Mouse (Mus musculus) skeletal muscle tissue, postnatal 0 days (tissue): Measurements from ENCODE around the gene Cyp4f14. TPM values are rescaled to one million over a fixed set of nuclear protein-coding genes. Genes with fewer than 3 reads are reported as not detected.

ENCODE experiments used
- polyA plus RNA-seq: library from polyadenylated mRNA; unstranded; fragments of >200 nt; fragmentation: Nextera tagmentation; extraction: Ambion mirVana; gene quantifications from 2 replicates; pipeline ENCODE4 v1.2.1, GENCODE M21; 2015

Gene Cyp4f14
- polyA plus RNA-seq: not detected in 2 replicates

GRCm38 (mm10) chr17:32917131-32917530 lies at the start of gene Cyp4f14:
TSS of gene Cyp4f14 (minus strand) at chr17:32917342.

DNA sequence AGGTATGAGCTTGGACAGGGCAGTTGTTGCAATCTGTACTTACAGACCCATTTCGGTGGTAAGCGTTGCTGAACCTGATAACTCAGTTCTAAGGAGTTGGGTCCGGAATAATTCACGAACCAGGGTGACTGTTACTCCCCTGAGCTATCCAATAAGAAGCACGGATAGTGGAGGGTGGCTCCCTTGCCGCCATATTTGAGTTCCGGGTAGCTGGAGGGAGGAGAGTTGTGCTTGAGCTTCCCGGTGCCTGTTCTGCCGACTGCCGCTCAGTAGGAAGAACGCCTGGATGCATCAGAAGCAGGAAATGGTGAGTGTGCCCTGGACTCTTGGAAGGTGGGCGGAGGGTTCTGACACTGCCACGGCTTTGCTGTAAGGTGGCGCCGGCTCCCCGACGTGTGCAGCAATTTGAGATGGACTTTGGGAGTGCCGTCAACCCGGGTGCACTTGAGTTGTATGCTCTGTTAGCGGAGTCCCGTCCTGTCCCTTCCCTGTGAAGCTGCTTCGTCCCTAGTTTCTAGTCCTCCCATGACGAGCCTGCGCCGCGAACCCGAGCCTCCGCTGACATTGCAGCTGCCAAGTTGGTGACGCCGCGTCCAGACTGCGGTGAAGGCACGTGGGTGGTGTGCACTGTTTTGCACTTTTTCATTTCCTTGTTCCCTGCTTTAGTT lies 48.6 kb upstream of the Cyp4f14 start, which contains the start of gene Zfp472:
Gene Zfp472 (plus strand): TSS at position 192 of the 668 bp plus-strand sequence.

DNA sequence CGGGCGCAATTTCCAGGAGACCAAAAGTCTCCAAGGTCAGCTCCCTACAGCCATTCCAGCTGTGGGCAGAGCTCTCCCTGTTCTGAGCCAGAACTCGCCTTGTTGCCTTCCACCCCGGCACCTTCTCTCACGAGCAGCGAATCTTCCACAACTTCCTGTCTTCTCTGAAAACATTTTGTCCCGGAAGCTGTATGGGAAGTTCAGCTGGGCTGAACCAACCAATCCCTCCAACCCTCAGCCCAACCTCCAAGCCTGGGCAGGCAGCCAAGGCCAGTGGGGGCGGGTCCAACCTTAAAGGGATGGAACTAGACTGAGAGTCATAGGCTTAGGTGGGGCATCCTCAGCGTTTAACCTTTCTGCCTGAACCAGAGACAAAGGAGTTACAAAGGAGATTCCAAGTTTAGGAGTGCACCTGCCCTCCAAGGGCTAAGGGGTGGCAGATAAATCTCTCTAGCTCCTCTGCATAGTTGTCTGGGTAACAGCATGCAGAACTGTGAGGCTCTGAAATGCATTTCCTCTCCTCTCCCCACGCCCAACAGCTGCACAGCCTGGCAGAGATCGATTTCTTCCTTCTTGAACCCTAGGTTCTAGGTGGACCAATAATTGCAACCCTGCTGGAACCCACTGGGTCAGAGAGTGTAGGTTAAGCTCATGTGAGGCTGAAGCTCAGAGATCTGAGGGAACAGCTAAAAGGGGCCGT lies 30.2 kb upstream of the Cyp4f14 start, which contains the start of gene Cyp4f13:
Gene Cyp4f13 (minus strand): TSS at position 188 of the 700 bp plus-strand sequence.

GRCm38 (mm10) chr17:32891239-32892180 lies 25.6 kb downstream of the Cyp4f14 start, which contains the start of gene Zfp870:
TSS of gene Zfp870 (minus strand) at chr17:32891642.

Other genes starting within 250 kb of the Cyp4f14 start
- gene Cyp4f15, start 231.7 kb downstream of the Cyp4f14 start, polyA plus RNA-seq: not detected in 2 replicates
- gene Zfp871, start 129.1 kb downstream of the Cyp4f14 start, polyA plus RNA-seq: 14.3 and 16.7 TPM in 2 replicates
- 0.65 and 1.1 TPM in 2 replicates for gene Zfp811, start 107.4 kb downstream of the Cyp4f14 start, polyA plus RNA-seq
- gene Zfp799, start 87.1 kb downstream of the Cyp4f14 start, polyA plus RNA-seq: 3.8 and 5.4 TPM in 2 replicates
- 3.9 and 4.1 TPM in 2 replicates for gene Zfp870, start 25.7 kb downstream of the Cyp4f14 start, polyA plus RNA-seq
- gene Cyp4f13, start 30.1 kb upstream of the Cyp4f14 start, polyA plus RNA-seq: 8.7 and 9.8 TPM in 2 replicates
- 3.3 and 3.9 TPM in 2 replicates for gene Zfp472, start 48.5 kb upstream of the Cyp4f14 start, polyA plus RNA-seq
- 4.8 and 5.4 TPM in 2 replicates for gene Zfp952, start 75.8 kb upstream of the Cyp4f14 start, polyA plus RNA-seq
- 3.4 and 3.5 TPM in 2 replicates for gene Zfp763, start 116.1 kb upstream of the Cyp4f14 start, polyA plus RNA-seq
- gene 4921501E09Rik, start 150.7 kb upstream of the Cyp4f14 start, polyA plus RNA-seq: not detected in 2 replicates
- gene Zfp563, start 172.0 kb upstream of the Cyp4f14 start, polyA plus RNA-seq: 3.0 and 3.2 TPM in 2 replicates
- 0.08 TPM in 1 of 2 replicates, not detected in the other for gene Morc2b, start 222.3 kb upstream of the Cyp4f14 start, polyA plus RNA-seq